Mouse (Mus musculus): ENCODE results near the gene Pabpc6. TPM values are rescaled to one million over a fixed set of nuclear protein-coding genes. Genes with fewer than 3 reads are reported as not detected.

Pabpc6 gene
- total RNA-seq, 4 experiments from 2014 or later: not detected

Other genes starting within 250 kb of the Pabpc6 start
- gene Gm17728, start 247.7 kb downstream of the Pabpc6 start, total RNA-seq (2022): not detected

Data from heart, adult 8-10 months (tissue).